Mouse (Mus musculus): ENCODE data around the gene Alcam.

Alcam gene

GRCm38 (mm10) chr16:52443635-52444505 is 10.0 kb downstream of the Alcam start:
- in situ Hi-C loops (cut with MboI, MseI), result no loop called here

GRCm38 (mm10) chr16:52443055-52443454 is 10.8 kb downstream of the Alcam start:
- in situ Hi-C loops (cut with MboI, MseI), result no loop called here

GRCm38 (mm10) chr16:52439600-52439999 is 14.3 kb downstream of the Alcam start:
- in situ Hi-C loops (cut with MboI, MseI), result no loop called here

- in situ Hi-C loops (cut with MboI, MseI), result no loop called here
Observed at GRCm38 (mm10) chr16:52439007-52439406, 14.9 kb downstream of the Alcam start.

- in situ Hi-C loops (cut with MboI, MseI), result no loop called here
Observed at GRCm38 (mm10) chr16:52438216-52438904, 15.5 kb downstream of the Alcam start.

GRCm38 (mm10) chr16:52433189-52433588 is 20.7 kb downstream of the Alcam start:
- in situ Hi-C loops (cut with MboI, MseI), result no loop called here

- in situ Hi-C loops (cut with MboI, MseI), result no loop called here
Observed at GRCm38 (mm10) chr16:52432072-52432471, 21.8 kb downstream of the Alcam start.

GRCm38 (mm10) chr16:52431590-52431989 is 22.3 kb downstream of the Alcam start:
- in situ Hi-C loops (cut with MboI, MseI), result no loop called here

- in situ Hi-C loops (cut with MboI, MseI), result no loop called here
Observed at GRCm38 (mm10) chr16:52430073-52430472, 23.8 kb downstream of the Alcam start.

- in situ Hi-C loops (cut with MboI, MseI), result no loop called here
Observed at GRCm38 (mm10) chr16:52429661-52430060, 24.2 kb downstream of the Alcam start.

- in situ Hi-C loops (cut with MboI, MseI), result no loop called here
Observed at GRCm38 (mm10) chr16:52428505-52428904, 25.4 kb downstream of the Alcam start.

GRCm38 (mm10) chr16:52418568-52419158 is 35.2 kb downstream of the Alcam start:
- in situ Hi-C loops (cut with MboI, MseI), result no loop called here

GRCm38 (mm10) chr16:52417982-52418381 is 35.9 kb downstream of the Alcam start:
- in situ Hi-C loops (cut with MboI, MseI), result no loop called here

- in situ Hi-C loops (cut with MboI, MseI), result no loop called here
Observed at GRCm38 (mm10) chr16:52417146-52417545, 36.7 kb downstream of the Alcam start.

GRCm38 (mm10) chr16:52413714-52414113 is 40.2 kb downstream of the Alcam start:
- in situ Hi-C loops (cut with MboI, MseI), result no loop called here

- in situ Hi-C loops (cut with MboI, MseI), result no loop called here
Observed at GRCm38 (mm10) chr16:52406072-52406471, 47.8 kb downstream of the Alcam start.

- in situ Hi-C loops (cut with MboI, MseI), result no loop called here
Observed at GRCm38 (mm10) chr16:52405272-52405671, 48.6 kb downstream of the Alcam start.

GRCm38 (mm10) chr16:52399112-52399511 is 54.8 kb downstream of the Alcam start:
- in situ Hi-C loops (cut with MboI, MseI), result no loop called here

- in situ Hi-C loops (cut with MboI, MseI), result no loop called here
Observed at GRCm38 (mm10) chr16:52386781-52387300, 67.0 kb downstream of the Alcam start.

GRCm38 (mm10) chr16:52383456-52384185 is 70.3 kb downstream of the Alcam start:
- in situ Hi-C loops (cut with MboI, MseI), result no loop called here

- in situ Hi-C loops (cut with MboI, MseI), result no loop called here
Observed at GRCm38 (mm10) chr16:52378811-52379597, 74.9 kb downstream of the Alcam start.
